9 mouse cellular contexts compared by ENCODE assay signal in genomic region chr8:120327131-120327554, GRCm38 (mm10).
DNase-seq lines count a peak whose midpoint lies in the region; TF ChIP-seq lines count a peak whose summit lies in the region.
"Had no signal": no experiment of that assay in that cellular context is flagged by ENCODE, and none has a peak within 500 bp of the region (broad histone marks: within the 10 kb centered on the region; RNA-seq: fewer than 3 reads in every experiment).

No protein-coding gene starts in this region.

- whole genome bisulfite sequencing in spleen, adult 2 months: 55% methylated on average over 3 of the region's 3 CpGs

- no peak overlapping the region for H3K27ac ChIP-seq in spleen, adult 2 months (ENCODE audit: insufficient read depth, low read length)
- H3K27ac ChIP-seq: hindbrain, embryonic 15.5 days had no signal

- intact Hi-C loops in gastrocnemius, postnatal 36 days (cut with DNase I): loop anchor here (5.0 kb wide), 1 partner anchor 205 kb away; no protein-coding TSS in a partner anchor

- peak; percentile 18; the same call in 1 of the 2 replicates for TF ChIP-seq CTCF in spleen, adult 2 months (IDR thresholded peaks at IDR 0.05; ENCODE audit: extremely low read depth, insufficient read depth, insufficient read length, insufficient replicate concordance)

- H3K4me3 ChIP-seq in spleen, adult 2 months (ENCODE audit: extremely low read depth, insufficient read depth, insufficient read length): no peak overlapping the region
- H3K4me3 ChIP-seq: hindbrain, embryonic 15.5 days had no signal

- no peaks in the 10 kb centered on the region for H3K27me3 ChIP-seq in spleen, adult 2 months (ENCODE audit: control insufficient read depth, insufficient read depth, low read length)
- H3K27me3 ChIP-seq: hindbrain, embryonic 15.5 days had no signal

- peak; percentile 39 for DNase-seq in gastrocnemius, adult 18-20 months (ENCODE audit: low spot score)
- DNase-seq in gastrocnemius, postnatal 36 days: no peak
- peak; percentile 46 for DNase-seq in thymus, postnatal 14 days
- no peak for DNase-seq in thymus, postnatal 10 days (ENCODE audit: low spot score in 2 of 2)
- peak; percentile 65 for DNase-seq in kidney, adult 9 months
- no peak for DNase-seq in spleen, adult 2 months (ENCODE audit: low read depth in 1 of 2, low spot score in 2 of 2)
- DNase-seq in right cerebral cortex, postnatal 14 days: no peak
- DNase-seq in layer of hippocampus, postnatal 10 days (ENCODE audit: low spot score in 2 of 2): no peak

- H3K36me3 ChIP-seq in spleen, adult 2 months (ENCODE audit: control insufficient read depth, insufficient read depth, low read length): no peaks in the 10 kb centered on the region
- H3K36me3 ChIP-seq: hindbrain, embryonic 15.5 days had no signal

- TF ChIP-seq POLR2A in spleen, adult 2 months (IDR thresholded peaks at IDR 0.05; ENCODE audit: low read depth, low read length): no peak

- peaks cover 24% of the 10 kb centered on the region for H3K4me1 ChIP-seq in spleen, adult 2 months (ENCODE audit: control insufficient read depth, insufficient read depth, insufficient read length)

Comparison
In these comparisons a context has a peak if more than half of its experiments do, and no peak if none do; other contexts are left out.
1. DNase-seq: peak in gastrocnemius, adult 18-20 months (single experiment), thymus, postnatal 14 days (single experiment) and kidney, adult 9 months (single experiment); none in gastrocnemius, postnatal 36 days (0 of 2), thymus, postnatal 10 days (0 of 2), spleen, adult 2 months (0 of 2), right cerebral cortex, postnatal 14 days (single experiment) and layer of hippocampus, postnatal 10 days (0 of 2).